Mouse (Mus musculus) liver, embryonic 12.5 days (tissue): ENCODE measurements around the gene Nrl. TPM values are rescaled to one million over a fixed set of nuclear protein-coding genes. Genes with fewer than 3 reads are reported as not detected.

Experiments
- ATAC-seq: fragments of 200-750 bp; cut with Nextera tagmentation; 2 replicates; pipeline ENCODE4 v1.8.0; 2017; ENCODE audit warnings: moderate number of reproducible peaks, mild to moderate bottlenecking, moderate library complexity
- H3K27ac ChIP-seq: fragments of 300-500 bp; sonication (generic); 2 replicates; pipeline ENCODE4 v1.5.1; 2016; ENCODE audit warnings: mild to moderate bottlenecking
- H3K27me3 ChIP-seq: fragments of 300-500 bp; sonication (generic); replicated peaks from 2 replicates; pipeline ENCODE4 v1.6.1; 2016; ENCODE audit warnings: mild to moderate bottlenecking, moderate library complexity
- H3K36me3 ChIP-seq: fragments of 300-500 bp; sonication (generic); 2 replicates; pipeline ENCODE4 v1.6.1; 2016; ENCODE audit warnings: mild to moderate bottlenecking, moderate library complexity
- H3K4me1 ChIP-seq: fragments of 300-500 bp; sonication (generic); 2 replicates; pipeline ENCODE4 v1.6.1; 2016
- H3K4me2 ChIP-seq: fragments of 300-500 bp; sonication (generic); 2 replicates; pipeline ENCODE4 v1.6.1; 2016; ENCODE audit warnings: mild to moderate bottlenecking, moderate library complexity
- H3K4me3 ChIP-seq: fragments of 300-500 bp; sonication (generic); 2 replicates; pipeline ENCODE4 v1.5.1; 2016; ENCODE audit warnings: mild to moderate bottlenecking, moderate library complexity
- H3K9ac ChIP-seq: fragments of 300-500 bp; sonication (generic); 2 replicates; pipeline ENCODE4 v1.6.1; 2016; ENCODE audit warnings: mild to moderate bottlenecking, moderate library complexity
- H3K9me3 ChIP-seq: fragments of 300-500 bp; sonication (generic); replicated peaks from 2 replicates; pipeline ENCODE4 v1.6.1; 2016; ENCODE audit warnings: mild to moderate bottlenecking, moderate library complexity
- WGBS: fragments of 180-500 bp; shearing (Covaris S2); methylation state at CpG from one replicate; pipeline ENCODE4 v1.1.7; 2016; ENCODE audit not compliant: insufficient replicate concordance; 5-methylcytosine and 5-hydroxymethylcytosine counted together
- polyA plus RNA-seq: library from polyadenylated mRNA; unstranded; fragments of >200 nt; fragmentation: Nextera tagmentation; extraction: Ambion mirVana; gene quantifications from 2 replicates; pipeline ENCODE4 v1.2.1, GENCODE M21; 2016

Gene Nrl
- polyA plus RNA-seq, 1 experiment from 2014 or later: not detected

GRCm38 (mm10) chr14:55496761-55497448, 27.9 kb downstream of the Nrl start:
- peaks cover 5% of the 10 kb centered on the region; the same call in 1 of the 2 replicates for H3K36me3 ChIP-seq
- H3K27ac ChIP-seq: no peak overlapping the region
- ATAC-seq: peak; percentile 27; the same call in 1 of the 2 replicates
- WGBS: 64% methylated on average over 14 of the region's 16 CpGs
- H3K9ac ChIP-seq: no peak overlapping the region
- H3K27me3 ChIP-seq: peaks cover 40% of the 10 kb centered on the region
- H3K4me1 ChIP-seq: peaks cover 13% of the 10 kb centered on the region
- H3K4me3 ChIP-seq: no peak overlapping the region
- H3K9me3 ChIP-seq: no peaks in the 10 kb centered on the region
- no peak overlapping the region for H3K4me2 ChIP-seq

GRCm38 (mm10) chr14:55495509-55496240, 29.1 kb downstream of the Nrl start:
- Histone ChIP-seq H3K36me3 (peaks cover 5% of the 10 kb centered on the region; the same call in 1 of the 2 replicates), H3K4me2 (no peak overlapping the region), H3K4me3 (no peak overlapping the region), H3K9ac (no peak overlapping the region), H3K4me1 (peaks cover 25% of the 10 kb centered on the region), H3K9me3 (no peaks in the 10 kb centered on the region), H3K27me3 (peaks cover 39% of the 10 kb centered on the region), H3K27ac (no peak overlapping the region)
- ATAC-seq: no peak
- 65% methylated on average over 20 of the region's 20 CpGs for WGBS

DNA sequence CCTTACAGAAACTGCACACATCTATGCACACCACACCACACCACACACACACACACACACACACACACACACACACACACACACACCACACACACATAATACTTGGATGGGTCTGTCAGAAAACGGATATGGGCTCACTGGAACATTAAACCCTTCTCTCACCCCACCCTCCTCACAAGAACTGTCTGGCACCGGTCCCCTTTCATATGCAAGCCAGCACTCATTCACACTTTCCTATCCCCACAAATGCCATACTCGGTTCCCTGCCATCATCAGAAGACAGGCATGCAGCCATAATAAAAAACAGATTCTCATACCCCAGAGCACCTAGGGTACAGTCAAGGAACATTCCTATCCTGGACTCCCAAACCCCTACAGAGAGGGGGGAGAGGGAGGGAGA, 32.7 kb downstream of the Nrl start:
- Histone ChIP-seq H3K4me2 (peak overlapping the region; percentile 100), H3K9ac (peak overlapping the region; percentile 74; the same call in 1 of the 2 replicates), H3K9me3 (no peaks in the 10 kb centered on the region), H3K27me3 (peaks cover 35% of the 10 kb centered on the region), H3K4me3 (peak overlapping the region; percentile 73; the same call in 1 of the 2 replicates), H3K4me1 (peaks cover 30% of the 10 kb centered on the region), H3K27ac (peak overlapping the region; percentile 77), H3K36me3 (peaks cover 22% of the 10 kb centered on the region)
- ATAC-seq: no peak
- 22% methylated on average over 3 of the region's 3 CpGs for WGBS

DNA sequence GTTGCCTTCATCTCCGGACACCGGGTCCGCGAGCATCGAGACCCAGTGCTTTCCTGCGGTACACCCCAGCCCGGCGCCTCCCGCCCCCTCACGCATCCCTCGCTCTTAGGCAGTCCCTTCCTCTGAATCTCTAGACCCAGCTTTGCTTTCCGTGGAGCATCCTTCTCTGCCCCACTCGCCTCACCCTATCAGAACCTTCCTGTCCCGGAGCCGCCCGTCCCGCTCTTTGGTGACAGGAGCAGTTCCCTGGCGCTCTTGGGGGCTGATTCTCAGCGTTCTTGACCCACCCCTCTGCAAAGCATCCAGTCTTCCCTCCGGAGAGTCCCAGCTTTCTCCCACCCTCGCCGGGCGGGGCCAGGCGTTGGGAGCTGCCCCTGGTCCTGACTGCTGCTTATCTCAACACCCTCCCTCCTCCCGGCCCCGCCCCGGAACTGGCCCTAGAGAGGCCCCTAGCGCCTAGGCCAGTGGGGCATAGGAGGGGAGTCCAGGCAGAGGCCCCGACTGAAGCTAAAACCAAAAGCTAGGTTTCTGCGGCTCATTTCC, 33.4 kb downstream of the Nrl start:
- Histone ChIP-seq H3K27me3 (peaks cover 35% of the 10 kb centered on the region), H3K36me3 (peaks cover 25% of the 10 kb centered on the region), H3K4me2 (peak overlapping the region; percentile 100), H3K27ac (peak overlapping the region; percentile 77), H3K4me1 (peaks cover 29% of the 10 kb centered on the region), H3K9me3 (no peaks in the 10 kb centered on the region), H3K9ac (peak overlapping the region; percentile 74), H3K4me3 (peak overlapping the region; percentile 73)
- peak; percentile 93 for ATAC-seq
- under 1% methylated on average over 29 of the region's 30 CpGs for WGBS

DNA sequence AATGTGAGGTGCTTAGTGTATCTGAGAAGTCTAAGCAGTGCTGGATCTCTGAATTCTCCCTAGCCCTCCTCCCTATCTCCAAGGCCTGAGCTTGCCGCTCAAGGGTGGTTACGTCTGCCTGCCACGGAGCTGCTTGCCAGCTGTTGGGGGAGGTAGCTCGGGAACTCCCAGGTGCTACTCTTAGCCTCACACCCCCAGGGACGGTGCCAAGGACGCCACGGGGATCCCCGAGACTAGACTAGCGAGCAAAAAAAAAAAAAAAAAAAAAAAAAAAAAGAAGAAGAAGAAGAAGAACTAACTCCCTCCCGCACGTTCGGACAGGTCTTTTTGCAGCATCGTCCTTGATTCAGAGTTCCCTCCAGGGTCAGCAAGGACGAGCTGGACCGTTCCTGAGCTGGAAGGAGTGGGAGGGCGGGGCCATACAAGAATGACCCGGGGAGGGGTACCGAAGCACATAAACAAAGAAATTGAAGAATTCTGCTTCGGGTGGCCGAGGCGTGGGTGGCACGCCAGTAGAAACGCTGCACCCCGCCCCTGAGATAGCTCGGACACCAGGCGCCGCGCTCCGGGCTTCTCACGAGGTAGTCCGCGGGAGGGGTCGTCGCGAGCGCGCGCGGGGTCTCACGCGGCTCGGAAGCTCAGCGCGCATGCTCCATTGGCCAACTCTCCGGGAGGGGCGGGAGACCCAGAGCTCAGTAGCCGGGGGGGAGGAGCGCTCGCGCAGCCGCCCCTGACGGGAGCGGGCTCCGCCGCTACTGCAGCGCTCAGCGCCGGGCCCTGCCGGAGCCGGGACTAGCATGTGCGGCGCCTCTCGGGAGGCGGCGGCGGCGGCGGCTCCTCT, 34.2 kb downstream of the Nrl start, which contains the start of gene Carmil3:
Gene Carmil3, plus strand, starts transcription at position 291 of the 841 bp plus-strand sequence.
- H3K27ac ChIP-seq: peak within 1 kb of the TSS; percentile 77
- H3K4me2 ChIP-seq: peak within 1 kb of the TSS; percentile 100
- peak within 1 kb of the TSS; percentile 73 for H3K4me3 ChIP-seq
- H3K4me1 ChIP-seq: peaks cover 29% of the 10 kb centered on the region
- peaks cover 29% of the 10 kb centered on the region for H3K27me3 ChIP-seq
- H3K36me3 ChIP-seq: peaks cover 33% of the 10 kb centered on the region
- ATAC-seq: peak; percentile 62
- no peaks in the 10 kb centered on the region for H3K9me3 ChIP-seq
- H3K9ac ChIP-seq: peak within 1 kb of the TSS; percentile 74
- under 1% methylated on average over 67 of the region's 68 CpGs for WGBS

GRCm38 (mm10) chr14:55486836-55487235, 37.9 kb downstream of the Nrl start:
- Histone ChIP-seq H3K36me3 (peaks cover 44% of the 10 kb centered on the region), H3K9ac (no peak overlapping the region), H3K4me3 (no peak overlapping the region), H3K9me3 (no peaks in the 10 kb centered on the region), H3K27me3 (peaks cover 10% of the 10 kb centered on the region; the same call in 1 of the 2 replicates), H3K4me1 (peaks cover 33% of the 10 kb centered on the region), H3K27ac (no peak overlapping the region), H3K4me2 (no peak overlapping the region)
- no peak for ATAC-seq
- 68% methylated on average over 8 of the region's 8 CpGs for WGBS

GRCm38 (mm10) chr14:55484430-55485085, 40.2 kb downstream of the Nrl start:
- Histone ChIP-seq H3K36me3 (peaks cover 66% of the 10 kb centered on the region), H3K4me1 (peaks cover 28% of the 10 kb centered on the region), H3K4me3 (no peak overlapping the region), H3K9ac (no peak overlapping the region), H3K27me3 (0 out of 2 replicates have a peak, but pooled peaks cover under 1% of the 10 kb centered on the region), H3K27ac (no peak overlapping the region), H3K4me2 (no peak overlapping the region), H3K9me3 (no peaks in the 10 kb centered on the region)
- 66% methylated on average over 5 of the region's 5 CpGs for WGBS
- no peak for ATAC-seq

- peak overlapping the region; percentile 75 for H3K4me2 ChIP-seq
- peak overlapping the region; percentile 77 for H3K4me3 ChIP-seq
- H3K9ac ChIP-seq: peak overlapping the region; percentile 85; the same call in 1 of the 2 replicates
- H3K27ac ChIP-seq: 0 out of 2 replicates have a peak overlapping the region, but pooled peaks have one; percentile 37
- WGBS: 80% methylated on average over 10 of the region's 10 CpGs
- ATAC-seq: no peak
- H3K27me3 ChIP-seq: no peaks in the 10 kb centered on the region
- peaks cover 34% of the 10 kb centered on the region for H3K36me3 ChIP-seq
- H3K4me1 ChIP-seq: peaks cover 69% of the 10 kb centered on the region
- no peaks in the 10 kb centered on the region for H3K9me3 ChIP-seq
Observed at GRCm38 (mm10) chr14:55479629-55480028, 45.2 kb downstream of the Nrl start.

DNA sequence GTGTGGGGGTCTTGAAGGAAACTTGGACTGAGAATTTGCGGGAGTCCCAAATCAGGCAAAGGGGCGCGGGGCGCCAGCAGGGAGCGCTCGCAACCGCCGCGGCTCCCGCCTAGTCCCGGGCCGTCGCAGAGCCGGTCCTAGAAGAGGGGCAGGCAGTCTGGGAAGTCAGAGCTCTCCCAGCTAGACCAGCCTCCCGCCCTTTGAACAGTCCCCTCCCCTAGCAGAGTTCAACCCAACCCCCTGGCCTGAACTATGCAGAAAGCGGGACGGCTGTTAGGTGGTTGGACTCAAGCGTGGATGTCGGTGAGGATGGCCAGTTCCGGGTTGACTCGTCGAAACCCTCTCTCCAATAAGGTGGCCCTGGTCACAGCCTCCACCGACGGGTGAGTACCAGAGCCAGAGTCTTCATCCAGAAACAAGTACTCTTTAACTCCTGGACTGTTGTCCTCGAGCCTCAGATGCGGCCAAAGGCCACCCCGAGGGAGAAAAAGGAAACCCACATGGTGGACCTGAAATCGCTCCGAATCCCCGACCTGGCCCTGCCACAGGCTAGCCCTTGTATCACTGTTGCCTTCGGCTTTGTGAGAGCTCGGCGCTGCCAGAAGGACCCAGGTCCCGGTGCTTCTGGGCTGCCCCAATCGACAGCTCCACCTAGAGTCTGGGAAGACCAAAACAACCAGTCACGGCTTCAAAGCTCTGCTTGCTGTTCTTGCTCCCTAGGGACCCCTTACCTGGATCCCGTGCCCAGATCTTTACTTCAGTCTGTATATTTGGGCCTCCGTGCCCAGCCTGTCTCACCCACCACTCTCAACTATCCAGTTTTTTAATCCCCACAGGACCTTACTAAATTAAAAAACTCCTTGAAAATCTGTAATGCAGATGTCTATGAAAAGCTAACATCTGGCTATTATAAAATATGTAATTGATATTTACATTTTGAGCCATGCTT, 45.9 kb downstream of the Nrl start, which contains the start of gene Dhrs4:
Gene Dhrs4, plus strand, starts transcription at position 108 of the 949 bp plus-strand sequence.
- Histone ChIP-seq H3K27me3 (no peaks in the 10 kb centered on the region), H3K4me3 (peak within 1 kb of the TSS; percentile 77), H3K36me3 (peaks cover 28% of the 10 kb centered on the region), H3K4me2 (peak within 1 kb of the TSS; percentile 75), H3K9me3 (no peaks in the 10 kb centered on the region), H3K9ac (peak within 1 kb of the TSS; percentile 85), H3K4me1 (peaks cover 65% of the 10 kb centered on the region), H3K27ac (peak within 1 kb of the TSS; percentile 95)
- ATAC-seq: peak; percentile 88
- WGBS: under 1% methylated on average over 38 of the region's 38 CpGs

DNA sequence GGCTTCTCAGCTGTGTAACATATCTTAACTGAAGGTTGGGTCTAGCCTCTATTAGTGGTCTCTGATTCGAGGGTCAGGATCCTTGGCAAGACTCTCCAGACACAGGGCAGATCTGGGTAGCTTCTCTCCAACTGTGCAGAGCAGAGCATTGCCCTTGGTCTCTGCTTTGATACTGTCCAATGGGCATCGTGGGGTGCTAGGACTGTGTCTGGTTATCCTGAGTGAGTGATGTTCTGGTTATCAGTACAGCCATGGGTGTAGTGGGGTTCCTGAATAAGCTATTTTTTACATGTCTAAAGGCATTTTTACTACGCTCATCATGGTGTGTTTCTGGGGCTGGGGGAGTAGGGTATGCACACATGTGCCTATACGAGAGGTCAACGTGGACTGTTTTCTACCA, 47.0 kb downstream of the Nrl start:
- H3K9me3 ChIP-seq: no peaks in the 10 kb centered on the region
- peak overlapping the region; percentile 85 for H3K9ac ChIP-seq
- H3K27me3 ChIP-seq: no peaks in the 10 kb centered on the region
- H3K4me2 ChIP-seq: peak overlapping the region; percentile 75
- peak overlapping the region; percentile 95 for H3K27ac ChIP-seq
- 21% methylated on average over 5 of the region's 5 CpGs for WGBS
- peak; percentile 82 for ATAC-seq
- peak overlapping the region; percentile 77 for H3K4me3 ChIP-seq
- H3K36me3 ChIP-seq: peaks cover 24% of the 10 kb centered on the region
- H3K4me1 ChIP-seq: peaks cover 63% of the 10 kb centered on the region
